In the genomic region with DNA sequence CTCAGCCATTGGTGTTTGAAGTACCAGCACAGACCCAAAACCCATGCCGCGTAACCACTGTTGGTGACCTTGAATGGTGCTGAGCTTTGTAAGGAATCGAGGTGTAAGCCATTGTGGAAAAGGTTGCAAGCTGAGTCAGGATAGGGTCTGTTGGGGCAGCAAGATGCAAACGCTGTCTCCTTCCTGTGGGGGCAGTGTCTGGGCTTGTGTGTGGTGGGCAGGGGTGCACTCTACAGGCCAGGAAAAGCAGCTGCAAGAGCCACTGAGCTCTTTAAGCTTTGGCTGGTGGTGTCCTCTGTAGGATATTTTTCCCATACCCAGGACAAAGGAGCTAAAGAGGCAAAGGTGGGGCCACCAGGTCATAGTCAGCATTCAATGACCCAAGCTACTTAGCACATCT, we compare ENCODE assay signal across 8 mouse cellular contexts. TPM values are rescaled to one million over a fixed set of nuclear protein-coding genes. Genes with fewer than 3 reads are reported as not detected.
DNase-seq lines count a peak whose midpoint lies in the region; ATAC-seq lines count a peak whose summit lies in the region.

No protein-coding gene starts in this region.

- H3K36me3 ChIP-seq in forebrain, embryonic 13.5 days (ENCODE audit: poor library complexity, severe bottlenecking), result peaks cover 67% of the 10 kb centered on the region
- peaks cover 73% of the 10 kb centered on the region for H3K36me3 ChIP-seq in limb, embryonic 13.5 days

- no peak overlapping the region for H3K4me3 ChIP-seq in forebrain, embryonic 13.5 days
- H3K4me3 ChIP-seq in limb, embryonic 13.5 days, result no peak overlapping the region

- WGBS in forebrain, embryonic 13.5 days, result 47% methylated on average over 4 of the region's 4 CpGs
- WGBS in limb, embryonic 13.5 days, result 52% methylated on average over 4 of the region's 4 CpGs

- peak; percentile 38 for DNase-seq in kidney, adult 9 months
- no peak for DNase-seq in kidney, adult 11 months
- peak; percentile 72 for DNase-seq in Muller cell, postnatal 12 days (ENCODE audit: inconsistent ontology term)
- peak; percentile 85 for DNase-seq in retina, postnatal 1 day
- no peak for DNase-seq in spleen, postnatal 36 days (ENCODE audit: low spot score in 2 of 2)
- DNase-seq in ovary, postnatal 14 days (ENCODE audit: low spot score), result no peak

- H3K27me3 ChIP-seq in forebrain, embryonic 13.5 days, result no peaks in the 10 kb centered on the region
- no peaks in the 10 kb centered on the region for H3K27me3 ChIP-seq in limb, embryonic 13.5 days

- no peaks in the 10 kb centered on the region for H3K9me3 ChIP-seq in forebrain, embryonic 13.5 days (replicated peaks)
- no peaks in the 10 kb centered on the region for H3K9me3 ChIP-seq in limb, embryonic 13.5 days

- peak; percentile 80; the same call in 1 of the 2 replicates for ATAC-seq in forebrain, embryonic 13.5 days
- ATAC-seq in limb, embryonic 13.5 days (ENCODE audit: low FRiP score, low read depth), result peak; percentile 68; the same call in 1 of the 2 replicates

- no peak overlapping the region for H3K27ac ChIP-seq in forebrain, embryonic 13.5 days
- no peak overlapping the region for H3K27ac ChIP-seq in limb, embryonic 13.5 days

- H3K4me2 ChIP-seq in forebrain, embryonic 13.5 days, result no peak overlapping the region
- H3K4me2 ChIP-seq in limb, embryonic 13.5 days (replicated peaks), result no peak overlapping the region

- H3K9ac ChIP-seq in forebrain, embryonic 13.5 days, result no peak overlapping the region
- no peak overlapping the region for H3K9ac ChIP-seq in limb, embryonic 13.5 days

- H3K4me1 ChIP-seq in forebrain, embryonic 13.5 days, result peaks cover 17% of the 10 kb centered on the region
- H3K4me1 ChIP-seq in limb, embryonic 13.5 days, result no peaks in the 10 kb centered on the region

RNA-seq across cellular contexts. Expression of a gene that starts 32.0 kb away (rescaled TPM):
- 1.4 TPM in 2 replicates for polyA plus RNA-seq in forebrain, embryonic 13.5 days (2015; fragmentation: Nextera tagmentation; extraction: Ambion mirVana)
- 1.4 and 1.9 TPM in 2 replicates for polyA plus RNA-seq in limb, embryonic 13.5 days (2015; fragmentation: Nextera tagmentation; extraction: Ambion mirVana)

Comparison
In these comparisons a context has a peak if more than half of its experiments do, and no peak if none do; other contexts are left out.
1. DNase-seq: peak in kidney, adult 9 months (single experiment), Muller cell, postnatal 12 days (single experiment) and retina, postnatal 1 day (single experiment); none in kidney, adult 11 months (single experiment), spleen, postnatal 36 days (0 of 2) and ovary, postnatal 14 days (single experiment).